Mouse (Mus musculus): ENCODE results near the gene D17H6S53E.

DNA sequence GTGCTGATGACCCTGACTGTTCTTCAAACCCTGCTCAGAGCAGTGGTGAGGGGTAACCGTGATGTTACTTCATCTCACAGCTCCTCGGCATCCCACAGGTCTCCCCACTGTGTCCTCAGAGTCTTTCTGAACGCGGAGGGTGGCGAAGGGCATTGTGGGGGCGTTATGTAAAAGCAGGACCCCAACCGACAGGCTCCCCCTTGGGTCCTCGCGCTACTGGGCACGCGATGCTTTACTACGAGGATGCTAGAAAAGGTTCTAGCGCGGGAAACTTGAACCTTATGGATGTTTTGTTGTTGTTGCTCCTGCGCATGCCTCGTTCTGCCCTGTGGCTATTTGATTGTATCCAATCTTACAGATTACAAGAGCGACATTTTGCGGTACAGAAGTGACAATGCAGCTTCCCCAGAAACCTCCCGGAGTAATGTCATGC, 4.3 kb upstream of the D17H6S53E start, which contains the start of gene Csnk2b:
- no peak for TF ChIP-seq POLR2A (IDR thresholded peaks at IDR 0.05; ENCODE audit: control insufficient read depth, low read depth, low read length)
- no peak for TF ChIP-seq CTCF (IDR thresholded peaks at IDR 0.05; ENCODE audit: control insufficient read depth, insufficient read depth, insufficient replicate concordance, low read depth, low read length)

Data from testis, adult 2 months (tissue).